Mouse (Mus musculus) kidney, adult 2 months (tissue): ENCODE data around the gene Vmn1r19.

Experiments
- CTCF ChIP-seq: fragments of 200-500 bp; conservative IDR thresholded peaks from 2 replicates; pipeline ENCODE4 v1.5.1; 2011; ENCODE audit warnings: low read depth, mild to moderate bottlenecking, control low read depth, low read length, moderate library complexity, mixed read lengths; ENCODE audit not compliant: insufficient read depth, insufficient read length
- POLR2A ChIP-seq: fragments of 200-500 bp; IDR thresholded peaks from one replicate; pipeline ENCODE4 v1.6.1; 2011; ENCODE audit warnings: low read depth, low read length, control low read depth

- TF ChIP-seq CTCF (no peak), POLR2A (no peak)
Measured at GRCm38 (mm10) chr6:57428630-57429029, 25.1 kb downstream of the Vmn1r19 start, which contains the start of gene Vmn1r20.
